Mouse (Mus musculus): ENCODE measurements around the gene Bpifc. TPM values are rescaled to one million over a fixed set of nuclear protein-coding genes. Genes with fewer than 3 reads are reported as not detected.
A peak's percentile ranks its signal among the peaks of the same experiment; 100 is the strongest.

The Bpifc gene
- polyA plus RNA-seq, 1 experiment: not detected

DNA sequence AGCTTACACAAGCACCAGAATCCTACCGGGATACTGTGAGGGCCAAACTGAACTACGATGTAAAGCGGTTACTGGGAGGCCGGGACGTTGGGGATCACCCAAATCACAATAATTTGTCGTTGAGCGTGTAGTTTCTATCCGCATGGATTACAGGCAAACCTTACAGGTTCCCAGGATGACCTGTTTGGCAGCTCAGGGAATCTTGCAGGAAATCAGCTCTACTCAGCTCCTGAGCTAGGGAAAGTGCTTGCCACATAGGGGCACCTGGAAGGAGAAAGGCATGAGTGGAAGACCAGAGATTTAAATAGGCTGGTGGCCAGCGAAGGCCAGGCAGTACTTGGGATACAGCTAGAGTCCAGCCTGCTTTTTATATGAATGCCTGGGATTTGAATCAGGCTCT is 17.9 kb downstream of the Bpifc start:
- Histone ChIP-seq H3ac (ENCODE audit: control insufficient read depth, insufficient read length) (no peak overlapping the region), H3K27me3 (ENCODE audit: control insufficient read depth, insufficient read depth, insufficient read length) (peaks cover 52% of the 10 kb centered on the region)

DNA sequence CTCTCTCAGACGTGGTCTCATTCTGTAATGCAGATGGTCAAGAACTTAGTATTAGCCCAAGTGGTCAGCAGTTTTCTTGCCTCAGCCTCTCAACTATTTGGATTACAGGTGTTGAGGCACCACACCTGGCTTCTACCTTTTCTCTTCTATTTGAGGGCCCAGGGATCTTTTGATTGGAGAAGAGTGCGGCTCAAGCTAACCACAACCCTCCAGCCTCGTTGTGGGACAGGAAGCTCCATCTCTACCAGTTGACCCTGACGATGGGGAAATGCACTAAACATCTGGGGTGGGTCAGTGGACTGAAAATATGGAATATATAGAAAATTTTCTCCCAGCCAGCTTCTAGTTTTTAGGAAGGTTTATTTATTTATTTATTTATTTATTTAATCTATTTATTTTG is 19.3 kb downstream of the Bpifc start:
- Histone ChIP-seq H3K27me3 (ENCODE audit: control insufficient read depth, insufficient read depth, insufficient read length) (peaks cover 45% of the 10 kb centered on the region), H3K36me3 (ENCODE audit: control insufficient read depth, insufficient read depth) (no peaks in the 10 kb centered on the region), H3K4me2 (ENCODE audit: low read depth) (no peak overlapping the region), H3ac (ENCODE audit: control insufficient read depth, insufficient read length) (no peak overlapping the region), H3K4me3 (no peak overlapping the region), H3K79me2 (ENCODE audit: control insufficient read depth, insufficient read depth) (no peaks in the 10 kb centered on the region)
- TF ChIP-seq USF1 (IDR thresholded peaks at IDR 0.05; ENCODE audit: low read depth) (no peak), SRF (IDR thresholded peaks at IDR 0.05; ENCODE audit: control insufficient read depth, insufficient read length, low read depth) (no peak), REST (IDR thresholded peaks at IDR 0.05; ENCODE audit: insufficient read depth, insufficient read length) (no peak), E2F4 (IDR thresholded peaks at IDR 0.05; ENCODE audit: insufficient read depth) (no peak), MYOG (IDR thresholded peaks at IDR 0.05; ENCODE audit: control insufficient read depth in 1 of 3, insufficient read depth in 1 of 3, insufficient read length in 2 of 3, low read depth in 2 of 3) (no peak), POLR2A (IDR thresholded peaks at IDR 0.05; ENCODE audit: insufficient read length, low read depth) (no peak), POLR2AphosphoS2 (IDR thresholded peaks at IDR 0.05; ENCODE audit: insufficient read length, low read depth) (no peak), CEBPB (IDR thresholded peaks at IDR 0.05; ENCODE audit: insufficient read depth, poor library complexity, severe bottlenecking) (no peak), TCF3 (IDR thresholded peaks at IDR 0.05; ENCODE audit: insufficient read length, low read depth) (no peak)

More for the DNA sequence above, 17.9 kb downstream of the Bpifc start:
- Histone ChIP-seq H3K4me2 (ENCODE audit: low read depth) (no peak overlapping the region), H3K79me2 (ENCODE audit: control insufficient read depth, insufficient read depth) (no peaks in the 10 kb centered on the region), H3K36me3 (ENCODE audit: control insufficient read depth, insufficient read depth) (no peaks in the 10 kb centered on the region), H3K4me3 (no peak overlapping the region)
- no peak for TF ChIP-seq MYOG (IDR thresholded peaks at IDR 0.05; ENCODE audit: control insufficient read depth in 1 of 3, insufficient read depth in 1 of 3, insufficient read length in 2 of 3, low read depth in 2 of 3)
- TF ChIP-seq POLR2A (IDR thresholded peaks at IDR 0.05; ENCODE audit: insufficient read length, low read depth): no peak
- TF ChIP-seq MYOD1 (IDR thresholded peaks at IDR 0.05; ENCODE audit: control insufficient read depth in 1 of 3, insufficient read length in 2 of 3, low read depth in 2 of 3): no peak
- TF ChIP-seq SRF (IDR thresholded peaks at IDR 0.05; ENCODE audit: control insufficient read depth, insufficient read length, low read depth): no peak
- TF ChIP-seq TCF12 (IDR thresholded peaks at IDR 0.05; ENCODE audit: insufficient read depth, poor library complexity, severe bottlenecking): no peak
- TF ChIP-seq USF1 (IDR thresholded peaks at IDR 0.05; ENCODE audit: low read depth): no peak
- TF ChIP-seq TCF3 (IDR thresholded peaks at IDR 0.05; ENCODE audit: insufficient read length, low read depth): no peak
- no peak for TF ChIP-seq MAX (IDR thresholded peaks at IDR 0.05; ENCODE audit: low read depth)
- no peak for TF ChIP-seq REST (IDR thresholded peaks at IDR 0.05; ENCODE audit: insufficient read depth, insufficient read length)
- TF ChIP-seq POLR2AphosphoS2 (IDR thresholded peaks at IDR 0.05; ENCODE audit: insufficient read length, low read depth): no peak

DNA sequence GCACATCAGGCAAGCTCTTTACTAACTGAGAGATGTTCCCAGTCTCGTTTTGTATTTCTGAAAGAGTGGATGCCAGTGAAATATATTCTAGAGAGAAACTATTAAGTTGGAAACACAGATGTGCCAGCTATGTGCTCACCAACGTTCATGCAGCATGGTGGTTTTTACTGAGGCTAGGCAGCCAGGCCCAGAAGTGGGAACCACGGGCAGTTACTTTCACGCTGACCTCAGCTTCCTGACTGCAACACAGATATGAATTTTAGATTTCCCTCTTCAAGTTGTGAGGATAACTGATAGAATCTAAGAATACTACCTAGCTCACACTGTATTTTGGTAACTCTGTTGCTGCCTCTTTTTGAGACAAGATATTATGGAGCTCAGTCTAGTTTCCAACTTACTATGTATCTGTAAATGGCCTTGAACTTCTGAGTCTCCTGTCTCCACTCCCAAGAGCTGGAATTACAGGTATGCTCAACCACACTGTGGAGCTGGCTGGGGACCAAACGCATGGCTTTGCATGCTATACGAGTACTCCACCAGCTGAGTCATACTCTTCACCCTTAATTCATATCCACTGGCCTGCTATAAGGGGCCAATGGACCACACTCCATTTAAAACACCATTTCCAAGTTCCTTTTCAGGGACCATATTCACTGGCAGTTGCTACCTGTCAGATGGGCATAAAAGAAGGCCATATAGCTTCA is 22.1 kb downstream of the Bpifc start:
- no peak overlapping the region for H3ac ChIP-seq (ENCODE audit: control insufficient read depth, insufficient read length)
- TF ChIP-seq MYOD1 (IDR thresholded peaks at IDR 0.05; ENCODE audit: control insufficient read depth in 1 of 3, insufficient read length in 2 of 3, low read depth in 2 of 3) (no peak), E2F4 (IDR thresholded peaks at IDR 0.05; ENCODE audit: insufficient read depth) (no peak), REST (IDR thresholded peaks at IDR 0.05; ENCODE audit: insufficient read depth, insufficient read length) (no peak), CEBPB (IDR thresholded peaks at IDR 0.05; ENCODE audit: insufficient read depth, poor library complexity, severe bottlenecking) (no peak), SRF (IDR thresholded peaks at IDR 0.05; ENCODE audit: control insufficient read depth, insufficient read length, low read depth) (no peak), MYOG (IDR thresholded peaks at IDR 0.05; ENCODE audit: control insufficient read depth in 1 of 3, insufficient read depth in 1 of 3, insufficient read length in 2 of 3, low read depth in 2 of 3) (no peak), TCF12 (IDR thresholded peaks at IDR 0.05; ENCODE audit: insufficient read depth, poor library complexity, severe bottlenecking) (no peak), POLR2A (IDR thresholded peaks at IDR 0.05; ENCODE audit: insufficient read length, low read depth) (no peak), USF1 (IDR thresholded peaks at IDR 0.05; ENCODE audit: low read depth) (no peak), POLR2AphosphoS2 (IDR thresholded peaks at IDR 0.05; ENCODE audit: insufficient read length, low read depth) (no peak)
- H3K79me2 ChIP-seq (ENCODE audit: control insufficient read depth, insufficient read depth): no peaks in the 10 kb centered on the region
- H3K4me3 ChIP-seq: no peak overlapping the region
- no peaks in the 10 kb centered on the region for H3K36me3 ChIP-seq (ENCODE audit: control insufficient read depth, insufficient read depth)
- peaks cover 62% of the 10 kb centered on the region for H3K27me3 ChIP-seq (ENCODE audit: control insufficient read depth, insufficient read depth, insufficient read length)
- H3K4me2 ChIP-seq (ENCODE audit: low read depth): no peak overlapping the region

DNA sequence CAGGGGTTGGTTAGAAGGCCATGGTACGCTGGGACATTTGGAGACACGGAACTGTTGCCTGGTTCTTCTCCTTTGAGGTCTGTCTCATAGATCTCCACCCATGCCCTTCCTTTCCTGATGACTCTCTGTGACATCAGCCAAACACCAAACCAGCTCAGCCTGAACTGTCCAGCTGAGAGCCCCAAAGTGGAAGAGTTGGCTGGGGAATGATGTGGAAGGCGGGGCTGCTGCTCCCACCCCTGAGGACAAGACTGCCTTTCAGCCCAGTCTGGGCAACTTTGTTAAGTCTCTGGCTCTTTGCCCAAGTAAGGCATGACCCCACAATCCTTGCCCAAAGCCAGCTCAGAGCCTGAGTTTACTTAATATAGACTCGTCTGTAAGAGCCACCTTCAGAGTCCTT is 38.8 kb downstream of the Bpifc start:
- H3ac ChIP-seq (ENCODE audit: control insufficient read depth, insufficient read length): no peak overlapping the region
- no peak for TF ChIP-seq TCF3 (IDR thresholded peaks at IDR 0.05; ENCODE audit: insufficient read length, low read depth)
- no peak for TF ChIP-seq REST (IDR thresholded peaks at IDR 0.05; ENCODE audit: insufficient read depth, insufficient read length)
- TF ChIP-seq E2F4 (IDR thresholded peaks at IDR 0.05; ENCODE audit: insufficient read depth): no peak
- TF ChIP-seq CEBPB (IDR thresholded peaks at IDR 0.05; ENCODE audit: insufficient read depth, poor library complexity, severe bottlenecking): peak; percentile 61; the same call in 1 of the 2 replicates
- no peak for TF ChIP-seq SRF (IDR thresholded peaks at IDR 0.05; ENCODE audit: control insufficient read depth, insufficient read length, low read depth)
- TF ChIP-seq MYOD1 (IDR thresholded peaks at IDR 0.05; ENCODE audit: control insufficient read depth in 1 of 3, insufficient read length in 2 of 3, low read depth in 2 of 3): no peak
- TF ChIP-seq POLR2A (IDR thresholded peaks at IDR 0.05; ENCODE audit: insufficient read length, low read depth): peak; percentile 39
- peak overlapping the region; percentile 64 for H3K4me2 ChIP-seq (ENCODE audit: low read depth)
- no peaks in the 10 kb centered on the region for H3K36me3 ChIP-seq (ENCODE audit: control insufficient read depth, insufficient read depth)
- H3K79me2 ChIP-seq (ENCODE audit: control insufficient read depth, insufficient read depth): no peaks in the 10 kb centered on the region
- peaks cover 20% of the 10 kb centered on the region for H3K27me3 ChIP-seq (ENCODE audit: control insufficient read depth, insufficient read depth, insufficient read length)
- no peak overlapping the region for H3K4me3 ChIP-seq

DNA sequence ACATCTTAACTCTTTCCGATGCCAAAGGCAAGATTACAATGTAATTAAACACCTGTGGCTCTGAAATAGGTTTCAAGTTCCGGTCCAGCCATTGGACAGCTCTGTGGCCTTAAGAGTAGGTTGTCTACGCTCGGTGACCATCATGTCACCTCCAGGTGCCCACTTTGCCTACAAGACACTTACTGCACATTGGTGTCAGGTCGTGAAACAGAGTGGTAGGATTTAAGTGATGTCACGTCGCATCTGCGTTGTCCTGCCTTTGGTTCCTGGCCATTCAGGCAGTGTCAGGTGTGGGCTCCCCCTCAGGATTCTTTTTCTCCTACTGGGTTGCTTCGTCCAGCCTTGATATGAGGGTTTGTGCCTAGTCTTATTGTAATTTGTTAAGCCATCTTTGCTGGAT is 39.9 kb downstream of the Bpifc start:
- TF ChIP-seq MAX (IDR thresholded peaks at IDR 0.05; ENCODE audit: low read depth) (no peak), REST (IDR thresholded peaks at IDR 0.05; ENCODE audit: insufficient read depth, insufficient read length) (no peak), TCF12 (IDR thresholded peaks at IDR 0.05; ENCODE audit: insufficient read depth, poor library complexity, severe bottlenecking) (no peak), SRF (IDR thresholded peaks at IDR 0.05; ENCODE audit: control insufficient read depth, insufficient read length, low read depth) (no peak), POLR2A (IDR thresholded peaks at IDR 0.05; ENCODE audit: insufficient read length, low read depth) (no peak), MYOG (IDR thresholded peaks at IDR 0.05; ENCODE audit: control insufficient read depth in 1 of 3, insufficient read depth in 1 of 3, insufficient read length in 2 of 3, low read depth in 2 of 3) (no peak), CEBPB (IDR thresholded peaks at IDR 0.05; ENCODE audit: insufficient read depth, poor library complexity, severe bottlenecking) (no peak), USF1 (IDR thresholded peaks at IDR 0.05; ENCODE audit: low read depth) (no peak), MYOD1 (IDR thresholded peaks at IDR 0.05; ENCODE audit: control insufficient read depth in 1 of 3, insufficient read length in 2 of 3, low read depth in 2 of 3) (no peak)
- peaks cover 20% of the 10 kb centered on the region for H3K27me3 ChIP-seq (ENCODE audit: control insufficient read depth, insufficient read depth, insufficient read length)
- no peaks in the 10 kb centered on the region for H3K79me2 ChIP-seq (ENCODE audit: control insufficient read depth, insufficient read depth)
- no peak overlapping the region for H3K4me3 ChIP-seq
- no peak overlapping the region for H3ac ChIP-seq (ENCODE audit: control insufficient read depth, insufficient read length)
- H3K4me2 ChIP-seq (ENCODE audit: low read depth): no peak overlapping the region
- H3K36me3 ChIP-seq (ENCODE audit: control insufficient read depth, insufficient read depth): no peaks in the 10 kb centered on the region
